Mouse (Mus musculus) E14TG2a.4 (cell line): Measurements from ENCODE around the gene Tmem126a.

Experiments
- H3K27me3 ChIP-seq: 2 replicates; pipeline ENCODE4 v1.6.1; 2014; ENCODE audit warnings: low read length, control low read depth; ENCODE audit not compliant: insufficient read depth
- H3K36me3 ChIP-seq: 2 replicates; pipeline ENCODE4 v1.6.1; 2014; ENCODE audit warnings: low read length, control low read depth; ENCODE audit not compliant: insufficient read depth
- H3K4me1 ChIP-seq: replicated peaks from 2 replicates; pipeline ENCODE4 v1.6.1; 2014; ENCODE audit warnings: low read depth, low read length, control low read depth
- H3K4me3 ChIP-seq: replicated peaks from 2 replicates; pipeline ENCODE4 v1.5.1; 2014; ENCODE audit warnings: mild to moderate bottlenecking, low read length
- H3K9me3 ChIP-seq: 2 replicates; pipeline ENCODE4 v1.6.1; 2014; ENCODE audit warnings: low read length, control low read depth
- CTCF ChIP-seq: conservative IDR thresholded peaks from 2 replicates; pipeline ENCODE4 v1.5.1; 2014; ENCODE audit warnings: low read length
- NANOG ChIP-seq: IDR thresholded peaks from 2 replicates; pipeline ENCODE4 v1.6.1; 2014; ENCODE audit warnings: borderline replicate concordance, low read length, mixed read lengths
- POU5F1 ChIP-seq: IDR thresholded peaks from 2 replicates; pipeline ENCODE4 v1.6.1; 2014; ENCODE audit warnings: low read length, borderline replicate concordance

Gene Tmem126a

GRCm38 (mm10) chr7:90427006-90427405 lies 30.0 kb downstream of the Tmem126a start:
- Histone ChIP-seq H3K36me3 (no peaks in the 10 kb centered on the region), H3K27me3 (no peaks in the 10 kb centered on the region), H3K4me1 (peaks cover 22% of the 10 kb centered on the region), H3K9me3 (no peaks in the 10 kb centered on the region), H3K4me3 (peak overlapping the region; percentile 73)
- TF ChIP-seq CTCF = no peak
- TF ChIP-seq POU5F1 = no peak
- TF ChIP-seq NANOG = no peak

DNA sequence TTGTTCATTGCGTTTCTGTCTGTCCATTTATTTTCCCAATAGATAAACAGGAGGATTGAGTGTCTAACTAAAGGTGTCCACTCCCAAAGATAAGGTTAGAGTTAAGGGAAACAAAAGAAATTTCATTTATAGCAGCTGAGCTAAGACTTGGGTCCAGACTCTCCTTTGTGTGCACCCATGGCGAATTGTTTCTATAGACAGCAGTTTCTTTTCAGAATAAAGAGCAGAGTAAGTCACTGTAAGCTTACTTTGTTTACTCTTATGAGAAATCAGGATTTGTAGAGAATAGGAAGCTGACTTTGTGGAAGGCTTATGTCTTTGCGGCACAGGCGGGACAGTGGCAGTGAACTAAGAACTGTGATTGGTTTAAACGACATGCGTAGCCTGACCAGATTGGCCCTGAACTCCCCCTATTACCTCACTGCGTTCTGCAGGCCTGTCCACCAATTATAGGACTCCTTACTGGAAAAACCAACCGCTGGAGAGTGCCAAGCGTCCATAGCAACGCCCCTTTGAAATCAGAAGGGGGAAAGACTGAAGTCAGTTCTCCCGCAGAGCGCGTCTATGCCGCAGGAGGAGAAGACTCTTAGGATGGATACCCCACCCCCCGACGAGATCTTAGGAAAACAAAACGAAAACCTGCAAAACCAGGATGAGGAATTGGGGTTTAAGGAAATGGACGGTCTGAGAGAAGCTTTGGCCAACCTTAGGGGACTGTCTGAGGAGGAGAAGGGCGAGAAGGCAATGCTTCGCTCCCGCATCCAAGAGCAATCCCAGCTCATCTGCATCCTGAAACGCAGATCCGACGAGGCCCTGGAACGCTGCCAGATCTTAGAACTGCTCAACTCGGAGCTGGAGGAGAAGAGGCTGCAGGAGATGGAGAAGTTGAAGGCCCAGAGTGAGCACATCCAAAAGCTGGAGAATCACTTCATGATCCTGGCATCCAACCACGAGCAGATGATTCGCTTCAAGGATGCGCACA lies 30.7 kb downstream of the Tmem126a start, which contains the start of gene Ccdc89:
Gene Ccdc89 (plus strand): TSS at position 558 of the 982 bp plus-strand sequence.
- H3K4me1 ChIP-seq = peaks cover 26% of the 10 kb centered on the region
- H3K27me3 ChIP-seq = no peaks in the 10 kb centered on the region
- no peaks in the 10 kb centered on the region for H3K9me3 ChIP-seq
- no peak for TF ChIP-seq POU5F1
- TF ChIP-seq CTCF = no peak
- no peak for TF ChIP-seq NANOG
- H3K36me3 ChIP-seq = no peaks in the 10 kb centered on the region
- H3K4me3 ChIP-seq = peak within 1 kb of the TSS; percentile 73

- H3K4me1 ChIP-seq = peaks cover 4% of the 10 kb centered on the region; the same call in 1 of the 2 replicates
- H3K36me3 ChIP-seq = no peaks in the 10 kb centered on the region
- TF ChIP-seq POU5F1 = no peak
- no peak for TF ChIP-seq NANOG
- TF ChIP-seq CTCF = peak; percentile 95
- H3K27me3 ChIP-seq = no peaks in the 10 kb centered on the region
- H3K4me3 ChIP-seq = no peak overlapping the region
- H3K9me3 ChIP-seq = peaks cover 9% of the 10 kb centered on the region
Measured at GRCm38 (mm10) chr7:90409934-90410333, 47.1 kb downstream of the Tmem126a start.
